Mouse (Mus musculus) midbrain, embryonic 14.5 days (tissue): ENCODE measurements around the gene Esf1. TPM values are rescaled to one million over a fixed set of nuclear protein-coding genes. Genes with fewer than 3 reads are reported as not detected.

Experiments used
- ATAC-seq: fragments of 200-750 bp; cut with Nextera tagmentation; 2 replicates; pipeline ENCODE4 v1.8.0; 2017; ENCODE audit warnings: moderate number of reproducible peaks, moderate library complexity; ENCODE audit not compliant: low FRiP score, low TSS enrichment
- DNase-seq: peaks from one replicate; pipeline ENCODE4 v3.0.0-alpha.2; 2015
- H3K27ac ChIP-seq: fragments of 300-500 bp; sonication (generic); replicated peaks from 2 replicates; pipeline ENCODE4 v1.5.1; 2014; ENCODE audit warnings: mild to moderate bottlenecking, low read depth, low read length, moderate library complexity
- H3K27me3 ChIP-seq: fragments of 300-500 bp; sonication (generic); 2 replicates; pipeline ENCODE4 v1.6.1; 2014; ENCODE audit warnings: low read length, control low read depth, mixed read lengths; ENCODE audit not compliant: control insufficient read depth, insufficient read depth
- H3K36me3 ChIP-seq: fragments of 300-500 bp; sonication (generic); 2 replicates; pipeline ENCODE4 v1.6.1; 2014; ENCODE audit warnings: low read length, control low read depth; ENCODE audit not compliant: control insufficient read depth, insufficient read depth
- H3K4me1 ChIP-seq: fragments of 300-500 bp; sonication (generic); 2 replicates; pipeline ENCODE4 v1.6.1; 2014; ENCODE audit warnings: mild to moderate bottlenecking, antibody characterized with exemption, low read length, control low read depth; ENCODE audit not compliant: control insufficient read depth, insufficient read depth
- H3K4me2 ChIP-seq: fragments of 300-500 bp; sonication (generic); 2 replicates; pipeline ENCODE4 v1.6.1; 2014; ENCODE audit warnings: mild to moderate bottlenecking, low read length, moderate library complexity
- H3K4me3 ChIP-seq: fragments of 300-500 bp; sonication (generic); replicated peaks from 2 replicates; pipeline ENCODE4 v1.5.1; 2014; ENCODE audit warnings: low read depth, low read length
- H3K9ac ChIP-seq: fragments of 300-500 bp; sonication (generic); replicated peaks from 2 replicates; pipeline ENCODE4 v1.6.1; 2014; ENCODE audit warnings: mild to moderate bottlenecking, low read length, moderate library complexity
- H3K9me3 ChIP-seq: fragments of 300-500 bp; sonication (generic); 2 replicates; pipeline ENCODE4 v1.6.1; 2016; ENCODE audit warnings: low read length, control low read depth, mixed read lengths; ENCODE audit not compliant: control insufficient read depth
- WGBS: fragments of 180-500 bp; shearing (Covaris S2); extraction: QIAGEN DNeasy Blood & Tissue Kit; methylation state at CpG from one replicate; pipeline ENCODE4 v1.1.7; 2014; 5-methylcytosine and 5-hydroxymethylcytosine counted together
- polyA plus RNA-seq: library from polyadenylated mRNA; unstranded; fragments of >200 nt; fragmentation: Nextera tagmentation; extraction: Ambion mirVana; gene quantifications from 2 replicates; pipeline ENCODE4 v1.2.1, GENCODE M21; 2014

The Esf1 gene
- polyA plus RNA-seq, 1 experiment from 2014 or later, result 18.5 TPM

DNA sequence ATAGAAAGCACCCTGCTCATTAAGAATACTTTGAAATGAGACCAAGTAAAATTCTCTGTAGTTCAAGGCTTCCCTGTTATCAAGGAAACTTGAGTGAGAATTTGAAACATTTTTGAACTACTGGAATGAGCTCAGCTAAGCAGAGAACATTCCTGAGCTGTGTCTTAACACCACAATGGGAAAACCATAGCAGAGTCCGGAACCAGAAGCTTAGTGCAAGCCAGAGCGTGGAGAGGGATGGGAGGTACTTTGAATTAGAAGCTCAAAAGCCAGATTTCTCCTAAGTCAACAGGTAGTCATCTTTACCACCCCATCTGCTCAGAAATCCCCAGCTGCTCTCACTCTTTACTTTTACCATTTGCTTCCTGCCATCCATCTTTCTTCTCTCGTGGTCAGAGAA is 65.4 kb downstream of the Esf1 start:
- H3K9ac ChIP-seq, result no peak overlapping the region
- H3K9me3 ChIP-seq, result no peaks in the 10 kb centered on the region
- ATAC-seq (no peak), DNase-seq (no peak)
- no peak overlapping the region for H3K4me3 ChIP-seq
- no peaks in the 10 kb centered on the region for H3K36me3 ChIP-seq
- H3K4me2 ChIP-seq, result no peak overlapping the region
- no peaks in the 10 kb centered on the region for H3K27me3 ChIP-seq
- H3K4me1 ChIP-seq, result no peaks in the 10 kb centered on the region
- 76% methylated on average over 3 of the region's 3 CpGs for WGBS
- no peak overlapping the region for H3K27ac ChIP-seq

DNA sequence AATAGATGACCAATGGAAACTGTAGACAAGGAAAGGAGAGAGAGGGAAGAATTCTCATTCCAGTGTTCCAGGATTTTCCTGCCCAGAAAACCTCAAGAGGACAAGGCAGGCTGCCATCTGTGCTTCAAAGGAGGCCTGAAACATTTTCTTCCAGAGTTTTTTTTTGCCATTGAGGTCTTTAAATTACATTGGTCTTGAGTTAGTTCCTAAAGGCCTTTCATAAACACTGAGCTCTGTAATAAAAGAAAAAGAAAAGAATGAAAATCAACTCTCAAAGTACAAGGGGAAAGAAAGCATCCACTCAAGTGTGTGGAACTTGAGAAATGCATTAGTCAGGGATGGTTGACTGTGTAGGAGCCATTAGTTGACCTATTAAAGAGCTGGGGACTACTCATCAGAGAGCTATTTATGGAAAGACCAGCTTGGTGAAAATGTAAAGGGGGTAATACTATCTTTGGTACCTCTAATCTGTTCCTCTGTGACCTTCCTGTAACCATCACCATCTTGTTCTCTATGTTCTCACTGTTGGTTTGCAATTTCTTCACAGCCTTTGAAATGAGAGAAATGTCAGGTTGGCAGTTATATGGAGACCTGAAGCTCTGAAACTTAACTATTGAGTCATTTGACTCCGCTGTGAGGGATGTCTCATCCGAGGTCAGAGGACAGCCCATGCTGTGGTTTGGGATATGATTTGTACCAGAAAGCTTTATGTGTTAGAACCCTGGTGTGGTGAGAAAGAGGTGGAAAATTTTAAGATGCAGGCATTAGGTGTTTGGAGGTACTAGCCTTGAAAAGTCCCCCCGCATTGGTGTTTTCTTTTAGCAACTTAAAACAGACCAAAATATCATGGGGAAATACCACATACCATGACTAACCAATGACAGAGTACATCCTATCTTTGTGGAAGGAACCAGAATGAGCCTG is 69.6 kb downstream of the Esf1 start:
- Histone ChIP-seq H3K27ac (no peak overlapping the region), H3K9me3 (no peaks in the 10 kb centered on the region), H3K4me3 (no peak overlapping the region), H3K9ac (no peak overlapping the region), H3K4me2 (no peak overlapping the region), H3K36me3 (no peaks in the 10 kb centered on the region), H3K4me1 (no peaks in the 10 kb centered on the region), H3K27me3 (no peaks in the 10 kb centered on the region)
- ATAC-seq (no peak), DNase-seq (no peak)
- WGBS, result 88% methylated on average over 3 of the region's 3 CpGs

DNA sequence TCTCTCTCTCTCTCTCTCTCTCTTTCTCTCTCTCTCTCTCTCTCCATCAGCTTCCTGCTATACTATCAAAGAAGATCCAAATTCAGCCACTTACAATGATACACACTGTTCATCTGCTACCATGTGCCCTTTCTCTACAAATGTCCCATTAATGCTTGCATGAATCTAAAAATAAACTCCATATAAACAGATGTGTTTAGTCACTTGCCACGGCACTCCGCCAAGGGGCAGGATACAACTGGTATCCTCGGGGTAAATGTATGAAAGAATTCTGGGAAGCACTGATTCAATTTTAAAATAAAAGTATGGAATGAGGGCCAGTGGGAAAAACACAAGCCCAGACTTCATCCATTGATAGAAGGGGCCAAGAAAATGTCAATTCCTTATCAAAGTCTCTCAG is 70.4 kb downstream of the Esf1 start:
- Histone ChIP-seq H3K27ac (no peak overlapping the region), H3K4me2 (no peak overlapping the region), H3K9ac (no peak overlapping the region), H3K9me3 (no peaks in the 10 kb centered on the region), H3K4me3 (no peak overlapping the region), H3K27me3 (no peaks in the 10 kb centered on the region), H3K36me3 (no peaks in the 10 kb centered on the region), H3K4me1 (no peaks in the 10 kb centered on the region)
- WGBS, result 94% methylated on average over 3 of the region's 3 CpGs
- ATAC-seq, result no peak
- DNase-seq, result no peak

DNA sequence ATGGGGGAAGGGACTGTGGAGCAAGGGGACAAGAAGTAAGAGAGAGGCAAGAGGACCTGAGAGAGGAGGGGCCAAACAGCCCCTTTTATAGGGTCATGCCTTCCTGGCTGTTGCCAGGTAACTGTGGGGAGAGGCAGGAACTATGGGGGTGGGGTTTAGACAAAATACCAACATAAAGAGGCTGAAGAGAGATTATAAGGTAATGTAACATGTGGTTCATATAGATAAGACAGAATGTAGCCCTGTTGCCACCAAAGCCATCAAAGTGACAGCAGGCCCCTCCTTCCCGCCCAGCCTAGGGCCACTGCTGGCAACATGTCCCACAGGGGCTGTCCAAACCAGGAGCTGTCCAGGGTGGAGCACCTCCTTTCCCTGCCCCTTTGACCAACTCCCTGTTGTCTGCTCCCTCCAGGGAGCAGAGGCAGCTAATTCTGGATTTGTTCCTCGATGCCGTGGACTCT is 73.2 kb downstream of the Esf1 start:
- Histone ChIP-seq H3K9me3 (no peaks in the 10 kb centered on the region), H3K4me1 (no peaks in the 10 kb centered on the region), H3K36me3 (no peaks in the 10 kb centered on the region), H3K27me3 (no peaks in the 10 kb centered on the region), H3K4me2 (no peak overlapping the region), H3K27ac (no peak overlapping the region), H3K4me3 (no peak overlapping the region), H3K9ac (no peak overlapping the region)
- WGBS, result 45% methylated on average over 3 of the region's 3 CpGs
- ATAC-seq (no peak), DNase-seq (no peak)

DNA sequence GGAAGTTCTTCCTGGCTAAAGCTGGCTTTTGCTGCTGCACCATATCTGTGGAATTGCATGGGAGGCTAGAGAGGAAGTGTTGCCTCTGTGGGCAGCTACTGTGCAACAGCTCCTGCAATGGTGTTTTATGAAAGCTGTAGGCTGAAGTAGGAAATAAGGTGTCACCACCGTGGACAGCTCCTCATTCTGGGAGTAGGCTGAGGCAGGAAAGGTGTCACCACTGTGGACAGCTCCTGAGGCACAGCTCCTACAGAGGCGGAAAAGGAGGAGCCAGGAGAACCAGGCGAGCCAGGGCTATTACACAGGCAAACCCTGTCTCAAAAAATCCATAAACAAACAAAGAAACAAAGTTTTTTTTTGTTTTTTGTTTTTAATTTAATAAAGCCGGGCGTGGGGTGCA is 74.3 kb downstream of the Esf1 start:
- Histone ChIP-seq H3K9ac (no peak overlapping the region), H3K36me3 (no peaks in the 10 kb centered on the region), H3K4me2 (no peak overlapping the region), H3K4me1 (no peaks in the 10 kb centered on the region), H3K9me3 (no peaks in the 10 kb centered on the region), H3K27ac (no peak overlapping the region), H3K27me3 (no peaks in the 10 kb centered on the region), H3K4me3 (no peak overlapping the region)
- WGBS, result 89% methylated on average over 5 of the region's 5 CpGs
- ATAC-seq (no peak), DNase-seq (no peak)

DNA sequence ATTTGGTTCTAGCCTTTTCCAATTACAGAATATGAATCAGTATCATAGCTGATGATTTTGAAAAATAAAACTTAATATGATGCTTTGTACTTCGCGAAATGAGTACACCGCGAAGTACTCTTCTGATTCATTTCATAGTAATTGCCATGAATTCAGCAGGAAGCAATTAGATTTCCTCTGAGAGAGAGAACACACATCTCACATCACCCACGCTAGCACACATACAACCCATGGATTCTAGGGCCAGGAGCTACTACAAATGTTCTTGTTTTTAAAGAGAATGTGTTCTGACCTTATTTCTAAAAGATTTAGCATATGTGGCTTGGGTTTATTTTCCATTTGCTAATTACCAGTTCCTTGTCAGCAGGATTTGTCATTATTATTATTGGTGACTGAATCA is 76.9 kb downstream of the Esf1 start:
- no peak overlapping the region for H3K9ac ChIP-seq
- no peak overlapping the region for H3K4me2 ChIP-seq
- no peak overlapping the region for H3K4me3 ChIP-seq
- no peaks in the 10 kb centered on the region for H3K36me3 ChIP-seq
- no peaks in the 10 kb centered on the region for H3K9me3 ChIP-seq
- H3K27me3 ChIP-seq, result no peaks in the 10 kb centered on the region
- DNase-seq (no peak), ATAC-seq (no peak)
- WGBS, result 93% methylated on average over 5 of the region's 5 CpGs
- no peaks in the 10 kb centered on the region for H3K4me1 ChIP-seq
- no peak overlapping the region for H3K27ac ChIP-seq

DNA sequence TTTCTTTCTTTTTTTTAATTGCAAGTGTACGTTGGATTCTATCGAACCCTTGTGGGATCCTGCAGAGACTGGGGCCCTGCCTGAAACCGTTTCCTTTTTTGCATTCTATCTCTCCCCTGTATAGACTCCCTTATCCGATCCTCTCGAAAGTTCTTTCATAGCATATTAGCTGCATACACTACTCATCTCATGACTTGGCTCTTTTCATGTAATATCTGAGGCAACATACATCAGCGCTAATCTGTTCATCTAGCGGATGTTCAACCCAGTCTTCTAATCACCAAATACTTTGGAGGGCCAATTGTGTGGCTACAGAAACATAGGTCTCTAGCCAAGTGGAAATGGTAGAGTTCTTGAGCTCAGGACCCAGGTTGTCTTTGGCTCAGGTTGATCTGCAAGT is 86.1 kb downstream of the Esf1 start:
- Histone ChIP-seq H3K4me1 (no peaks in the 10 kb centered on the region), H3K27me3 (no peaks in the 10 kb centered on the region), H3K4me2 (no peak overlapping the region), H3K27ac (no peak overlapping the region), H3K4me3 (no peak overlapping the region), H3K36me3 (no peaks in the 10 kb centered on the region), H3K9me3 (no peaks in the 10 kb centered on the region), H3K9ac (no peak overlapping the region)
- WGBS, result 95% methylated on average over 7 of the region's 7 CpGs
- ATAC-seq, result no peak
- DNase-seq, result no peak

DNA sequence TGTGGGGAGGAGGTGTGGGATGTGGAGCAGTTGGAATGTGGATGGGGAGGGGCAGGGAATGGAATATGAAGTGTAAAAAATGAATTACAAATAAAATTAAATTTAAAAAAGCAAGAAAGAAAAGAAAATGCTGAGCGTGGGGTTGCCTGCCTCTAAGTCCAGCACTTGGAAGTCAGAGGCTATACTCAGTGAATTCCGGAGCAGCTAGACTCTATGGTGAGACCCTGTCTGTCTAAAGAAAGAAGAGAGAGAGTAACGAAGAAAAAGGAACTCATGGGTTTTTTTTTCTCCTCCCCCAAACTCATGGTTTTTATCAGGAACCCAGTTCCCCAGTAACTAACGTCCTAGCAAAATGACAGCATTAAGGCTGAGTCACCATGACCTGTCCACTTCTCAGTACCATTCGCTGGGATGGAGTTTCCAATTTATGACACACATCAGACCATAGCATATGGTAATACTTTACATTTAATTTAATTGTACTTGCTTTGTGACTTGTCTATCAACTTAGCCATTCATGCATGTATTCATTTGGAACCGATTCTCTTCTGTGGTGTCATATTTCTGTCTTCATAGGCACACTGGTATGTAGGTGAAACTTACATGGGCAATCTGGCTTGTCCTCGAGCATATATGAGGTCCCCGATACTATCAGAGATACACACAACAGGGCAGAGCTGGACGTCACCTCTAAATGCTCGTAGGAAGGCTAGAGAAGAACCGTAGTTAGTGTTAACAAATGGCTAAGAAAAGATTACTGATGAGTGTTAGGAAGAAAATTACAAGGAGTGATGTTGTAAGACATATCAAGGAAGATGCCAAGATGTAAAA is 89.4 kb downstream of the Esf1 start:
- no peaks in the 10 kb centered on the region for H3K36me3 ChIP-seq
- ATAC-seq (no peak), DNase-seq (no peak)
- no peaks in the 10 kb centered on the region for H3K4me1 ChIP-seq
- no peak overlapping the region for H3K9ac ChIP-seq
- H3K27ac ChIP-seq, result no peak overlapping the region
- 91% methylated on average over 11 of the region's 11 CpGs for WGBS
- no peak overlapping the region for H3K4me3 ChIP-seq
- H3K9me3 ChIP-seq, result no peaks in the 10 kb centered on the region
- H3K27me3 ChIP-seq, result no peaks in the 10 kb centered on the region
- no peak overlapping the region for H3K4me2 ChIP-seq
